Mouse (Mus musculus) testis, adult 2 months (tissue): ENCODE measurements at regions not wholly inside any gene's neighbourhood (a gene's known extent, or its start where the extent isn't known, plus 50 kb on each side); places are given as distances from the start of the nearest gene placed in this dataset.
A peak's percentile ranks its signal among the peaks of the same experiment; 100 is the strongest.

Experiments
- H3K27ac ChIP-seq: fragments of 200-500 bp; 2 replicates; pipeline ENCODE4 v1.5.1; 2012; ENCODE audit warnings: low read depth, low read length; ENCODE audit not compliant: control insufficient read depth, insufficient read depth
- H3K27me3 ChIP-seq: fragments of 200-500 bp; 2 replicates; pipeline ENCODE4 v1.6.1; 2012; ENCODE audit warnings: mild to moderate bottlenecking, low read length, moderate library complexity; ENCODE audit not compliant: control insufficient read depth, insufficient read depth
- H3K36me3 ChIP-seq: fragments of 200-500 bp; 2 replicates; pipeline ENCODE4 v1.6.1; 2012; ENCODE audit warnings: mild to moderate bottlenecking, low read length; ENCODE audit not compliant: control insufficient read depth, insufficient read depth
- H3K4me1 ChIP-seq: fragments of 200-500 bp; 2 replicates; pipeline ENCODE4 v1.6.1; 2012; ENCODE audit warnings: low read length; ENCODE audit not compliant: control insufficient read depth, insufficient read depth
- H3K4me3 ChIP-seq: fragments of 200-500 bp; 2 replicates; pipeline ENCODE4 v1.5.1; 2012; ENCODE audit warnings: low read depth, mild to moderate bottlenecking, low read length, moderate library complexity, mixed read lengths; ENCODE audit not compliant: control insufficient read depth
- CTCF ChIP-seq: fragments of 200-500 bp; IDR thresholded peaks from 2 replicates; pipeline ENCODE4 v1.5.1; 2012; ENCODE audit warnings: low read depth, mild to moderate bottlenecking, inconsistent platforms, low read length, moderate library complexity; ENCODE audit not compliant: control insufficient read depth, insufficient read depth, insufficient replicate concordance
- POLR2A ChIP-seq: fragments of 200-500 bp; IDR thresholded peaks from 2 replicates; pipeline ENCODE4 v1.6.1; 2012; ENCODE audit warnings: low read depth, mild to moderate bottlenecking, inconsistent platforms, low read length, moderate library complexity; ENCODE audit not compliant: control insufficient read depth

- TF ChIP-seq CTCF (no peak), POLR2A (no peak)
- H3K4me3 ChIP-seq = no peak overlapping the region
- H3K27me3 ChIP-seq = no peaks in the 10 kb centered on the region
- H3K36me3 ChIP-seq = no peaks in the 10 kb centered on the region
- H3K27ac ChIP-seq = no peak overlapping the region
- H3K4me1 ChIP-seq = no peaks in the 10 kb centered on the region
Observed at GRCm38 (mm10) chr3:115655020-115655419, 59.9 kb downstream of the S1pr1 start.

- Histone ChIP-seq H3K4me3 (no peak overlapping the region), H3K27me3 (no peaks in the 10 kb centered on the region), H3K27ac (no peak overlapping the region)
Observed at GRCm38 (mm10) chr3:115652236-115652635, 62.6 kb downstream of the S1pr1 start.

GRCm38 (mm10) chr3:115649338-115650117 is 65.3 kb downstream of the S1pr1 start:
- Histone ChIP-seq H3K4me3 (no peak overlapping the region), H3K36me3 (no peaks in the 10 kb centered on the region), H3K27ac (no peak overlapping the region), H3K4me1 (no peaks in the 10 kb centered on the region), H3K27me3 (no peaks in the 10 kb centered on the region)
- TF ChIP-seq POLR2A (no peak), CTCF (no peak)

More at GRCm38 (mm10) chr3:115652236-115652635, 62.6 kb downstream of the S1pr1 start:
- H3K36me3 ChIP-seq = no peaks in the 10 kb centered on the region
- TF ChIP-seq CTCF (no peak), POLR2A (no peak)
- no peaks in the 10 kb centered on the region for H3K4me1 ChIP-seq

- Histone ChIP-seq H3K27ac (no peak overlapping the region), H3K27me3 (no peaks in the 10 kb centered on the region), H3K4me1 (peaks cover 3% of the 10 kb centered on the region; the same call in 1 of the 2 replicates), H3K36me3 (no peaks in the 10 kb centered on the region), H3K4me3 (no peak overlapping the region)
- no peak for TF ChIP-seq POLR2A
- TF ChIP-seq CTCF = no peak
Observed at GRCm38 (mm10) chr3:115646993-115647392, 67.9 kb downstream of the S1pr1 start.

- TF ChIP-seq POLR2A (no peak), CTCF (no peak)
- Histone ChIP-seq H3K27me3 (no peaks in the 10 kb centered on the region), H3K36me3 (no peaks in the 10 kb centered on the region), H3K4me3 (no peak overlapping the region), H3K27ac (no peak overlapping the region), H3K4me1 (peaks cover 7% of the 10 kb centered on the region)
Observed at GRCm38 (mm10) chr3:115644307-115644706, 70.6 kb downstream of the S1pr1 start.

- no peak for TF ChIP-seq POLR2A
- peak; percentile 79; the same call in 1 of the 2 replicates for TF ChIP-seq CTCF
- no peaks in the 10 kb centered on the region for H3K27me3 ChIP-seq
- H3K27ac ChIP-seq = no peak overlapping the region
Observed at GRCm38 (mm10) chr3:115642846-115643260, 72.0 kb downstream of the S1pr1 start.

GRCm38 (mm10) chr3:115642001-115642845 is 72.6 kb downstream of the S1pr1 start:
- Histone ChIP-seq H3K36me3 (no peaks in the 10 kb centered on the region), H3K27me3 (no peaks in the 10 kb centered on the region), H3K4me3 (peak overlapping the region; percentile 59), H3K27ac (peak overlapping the region; percentile 27; the same call in 1 of the 2 replicates), H3K4me1 (peaks cover 7% of the 10 kb centered on the region)
- no peak for TF ChIP-seq POLR2A
- TF ChIP-seq CTCF = no peak

More at GRCm38 (mm10) chr3:115642846-115643260, 72.0 kb downstream of the S1pr1 start:
- Histone ChIP-seq H3K4me3 (peak overlapping the region; percentile 59), H3K36me3 (no peaks in the 10 kb centered on the region), H3K4me1 (peaks cover 7% of the 10 kb centered on the region)
